7 mouse cellular contexts compared by ENCODE assay signal in genomic region chr9:88482230-88482828, GRCm38 (mm10). TPM values are rescaled to one million over a fixed set of nuclear protein-coding genes. Genes with fewer than 3 reads are reported as not detected.
DNase-seq lines count a peak whose midpoint lies in the region; ATAC-seq and TF ChIP-seq lines count a peak whose summit lies in the region.
"Not testable (repeated sequence)": the region's sequence is repeated elsewhere in the genome, so short reads cannot be mapped to it uniquely, and the experiment has no call there.

Gene Syncrip (minus strand): TSS chr9:88482574.

- not testable (repeated sequence) for TF ChIP-seq CTCF in kidney, adult 2 months (conservative IDR thresholded peaks at IDR 0.05; ENCODE audit: insufficient read depth, insufficient read length, low read depth, low read length); spleen, adult 2 months (IDR thresholded peaks at IDR 0.05; ENCODE audit: extremely low read depth, insufficient read depth, insufficient read length, insufficient replicate concordance)

- H3K9ac ChIP-seq in embryonic facial prominence, embryonic 12.5 days: peak within 1 kb of the TSS; percentile 100
- peak within 1 kb of the TSS; percentile 99 for H3K9ac ChIP-seq in limb, embryonic 12.5 days (replicated peaks)
- H3K9ac ChIP-seq in midbrain, embryonic 15.5 days: peak within 1 kb of the TSS; percentile 88

- H3K4me2 ChIP-seq in embryonic facial prominence, embryonic 12.5 days (replicated peaks): peak within 1 kb of the TSS; percentile 78
- peak within 1 kb of the TSS; percentile 79 for H3K4me2 ChIP-seq in limb, embryonic 12.5 days
- peak within 1 kb of the TSS; percentile 58 for H3K4me2 ChIP-seq in midbrain, embryonic 15.5 days

- not testable (repeated sequence) for H3K36me3 ChIP-seq in embryonic facial prominence, embryonic 12.5 days; kidney, adult 2 months (ENCODE audit: control insufficient read depth, insufficient read depth, low read length); midbrain, embryonic 15.5 days (replicated peaks); spleen, adult 2 months (ENCODE audit: control insufficient read depth, insufficient read depth, low read length)
- H3K36me3 ChIP-seq in limb, embryonic 12.5 days: peaks cover 15% of the 10 kb centered on the region

- H3K27me3 ChIP-seq in embryonic facial prominence, embryonic 12.5 days; kidney, adult 2 months (replicated peaks; ENCODE audit: control insufficient read depth, insufficient read depth, low read length); limb, embryonic 12.5 days; midbrain, embryonic 15.5 days (replicated peaks); spleen, adult 2 months (ENCODE audit: control insufficient read depth, insufficient read depth, low read length): not testable (repeated sequence)

- ATAC-seq in embryonic facial prominence, embryonic 12.5 days (ENCODE audit: insufficient number of reproducible peaks, insufficient read depth, low FRiP score, low TSS enrichment): peak; percentile 93
- ATAC-seq in limb, embryonic 12.5 days (ENCODE audit: insufficient number of reproducible peaks, insufficient read depth, low FRiP score, low TSS enrichment, low read depth): peak; percentile 96
- peak; percentile 96 for ATAC-seq in midbrain, embryonic 15.5 days (replicated peaks)

- H3K27ac ChIP-seq in embryonic facial prominence, embryonic 12.5 days: peak within 1 kb of the TSS; percentile 99
- H3K27ac ChIP-seq in kidney, adult 2 months (ENCODE audit: insufficient read depth, low read depth, low read length): peak within 1 kb of the TSS; percentile 99
- H3K27ac ChIP-seq in limb, embryonic 12.5 days: peak within 1 kb of the TSS; percentile 99
- H3K27ac ChIP-seq in midbrain, embryonic 15.5 days: peak within 1 kb of the TSS; percentile 99
- peak within 1 kb of the TSS; percentile 100 for H3K27ac ChIP-seq in spleen, adult 2 months (ENCODE audit: insufficient read depth, low read length)

- H3K4me3 ChIP-seq in embryonic facial prominence, embryonic 12.5 days: peak within 1 kb of the TSS; percentile 100
- H3K4me3 ChIP-seq in kidney, adult 2 months (ENCODE audit: insufficient read depth, low read depth, low read length): peak within 1 kb of the TSS; percentile 78
- H3K4me3 ChIP-seq in limb, embryonic 12.5 days (replicated peaks): peak within 1 kb of the TSS; percentile 100
- peak within 1 kb of the TSS; percentile 87 for H3K4me3 ChIP-seq in midbrain, embryonic 15.5 days
- H3K4me3 ChIP-seq in spleen, adult 2 months (ENCODE audit: extremely low read depth, insufficient read depth, insufficient read length): peak within 1 kb of the TSS; percentile 86

- peak; percentile 37 for TF ChIP-seq POLR2A in kidney, adult 2 months (IDR thresholded peaks at IDR 0.05; ENCODE audit: low read depth, low read length)
- peak; percentile 29 for TF ChIP-seq POLR2A in spleen, adult 2 months (IDR thresholded peaks at IDR 0.05; ENCODE audit: low read depth, low read length)

- WGBS in embryonic facial prominence, embryonic 12.5 days: under 1% methylated on average over 48 of the region's 68 CpGs
- WGBS in kidney, adult 2 months: under 1% methylated on average over 57 of the region's 68 CpGs
- WGBS in limb, embryonic 12.5 days: under 1% methylated on average over 50 of the region's 68 CpGs
- WGBS in midbrain, embryonic 15.5 days: under 1% methylated on average over 49 of the region's 68 CpGs
- under 1% methylated on average over 50 of the region's 68 CpGs for WGBS in spleen, adult 2 months

- not testable (repeated sequence) for H3K9me3 ChIP-seq in embryonic facial prominence, embryonic 12.5 days; limb, embryonic 12.5 days; midbrain, embryonic 15.5 days

- peak; percentile 95 for DNase-seq in adrenal gland, postnatal 25 days
- DNase-seq in heart, adult 18-20 months: peak; percentile 93 to 96
- DNase-seq in kidney, adult 2 months: peak; percentile 95
- DNase-seq in spleen, adult 2 months (ENCODE audit: low read depth in 1 of 2, low spot score in 2 of 2): peak; percentile 85 to 87

- H3K4me1 ChIP-seq in embryonic facial prominence, embryonic 12.5 days; kidney, adult 2 months (ENCODE audit: control insufficient read depth, insufficient read depth, low read length); spleen, adult 2 months (ENCODE audit: control insufficient read depth, insufficient read depth, insufficient read length): not testable (repeated sequence)
- peaks cover 10% of the 10 kb centered on the region for H3K4me1 ChIP-seq in limb, embryonic 12.5 days (replicated peaks)
- H3K4me1 ChIP-seq in midbrain, embryonic 15.5 days: peaks cover 23% of the 10 kb centered on the region

RNA-seq across cellular contexts. Expression of gene Syncrip, which starts in this region (rescaled TPM):
- total RNA-seq in adrenal gland, postnatal 25 days (2021): 88.2 and 96.1 TPM in 2 replicates
- 122 and 127 TPM in 2 replicates for polyA plus RNA-seq in embryonic facial prominence, embryonic 12.5 days (2016; fragmentation: Nextera tagmentation; extraction: Ambion mirVana)
- 10 to 100 TPM; 56.1 to 61.2 TPM for total RNA-seq in heart, adult 18-20 months (2021)
- 3.1 and 7.2 TPM in 2 replicates for polyA plus RNA-seq in kidney, adult 2 months (2012; rRNA removed)
- polyA plus RNA-seq in limb, embryonic 12.5 days (2016; fragmentation: Nextera tagmentation; extraction: Ambion mirVana): 124 and 132 TPM in 2 replicates
- polyA plus RNA-seq in midbrain, embryonic 15.5 days (2015; fragmentation: Nextera tagmentation; extraction: Ambion mirVana): 75.2 and 82.5 TPM in 2 replicates
- polyA plus RNA-seq in spleen, adult 2 months (2012; rRNA removed): 4.0 and 5.3 TPM in 2 replicates

Comparison
In these comparisons a context has a peak if more than half of its experiments do, and no peak if none do; other contexts are left out.
1. Peak in every context shown above with its lines: DNase-seq, ATAC-seq, H3K4me3 ChIP-seq and H3K27ac ChIP-seq.